Mouse (Mus musculus) left cerebral cortex, postnatal 36 days (tissue): Measurements from ENCODE around the gene Smyd3. TPM values are rescaled to one million over a fixed set of nuclear protein-coding genes. Genes with fewer than 3 reads are reported as not detected.

ENCODE experiments used
- DNase-seq, 2 experiments: peaks; one replicate each; pipeline ENCODE4 v3.0.0; 2021 to 2022; ENCODE audit warnings: low spot score in 2 of 2, mixed read lengths in 1 of 2
- intact Hi-C: fragments of 180-260 bp; cut with DNase I; formaldehyde crosslinking; loops from one replicate; pipeline ENCODE4 v1.15.1; 2025
- total RNA-seq, 2 experiments: library from RNA; stranded (reverse); gene quantifications; 2 replicates each; pipeline ENCODE4 v1.2.3; 2021

The Smyd3 gene
- total RNA-seq, 2 experiments from 2014 or later: 22.7 to 28.3 TPM

DNA sequence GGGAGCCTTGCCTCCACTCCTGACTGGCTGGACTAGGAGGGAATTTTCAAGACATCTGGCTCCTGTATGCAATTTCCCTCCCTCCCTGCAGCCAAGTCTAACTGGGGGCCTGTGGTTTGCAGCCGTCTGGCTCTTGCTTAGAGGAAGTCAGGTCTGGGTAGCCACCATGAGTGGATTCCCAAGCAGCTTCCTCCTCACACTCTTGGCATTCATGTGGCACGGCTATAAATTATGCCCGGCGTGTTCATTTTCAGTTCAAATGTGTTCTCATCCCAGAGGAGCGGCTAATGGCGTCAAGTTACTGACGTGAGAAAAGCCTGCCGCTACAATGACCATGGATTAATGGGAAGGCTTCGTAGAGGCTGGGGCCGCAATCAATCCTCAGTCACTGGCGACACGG, 564.9 kb downstream of the Smyd3 start:
- DNase-seq: no peak
- intact Hi-C loops: no loop called here

DNA sequence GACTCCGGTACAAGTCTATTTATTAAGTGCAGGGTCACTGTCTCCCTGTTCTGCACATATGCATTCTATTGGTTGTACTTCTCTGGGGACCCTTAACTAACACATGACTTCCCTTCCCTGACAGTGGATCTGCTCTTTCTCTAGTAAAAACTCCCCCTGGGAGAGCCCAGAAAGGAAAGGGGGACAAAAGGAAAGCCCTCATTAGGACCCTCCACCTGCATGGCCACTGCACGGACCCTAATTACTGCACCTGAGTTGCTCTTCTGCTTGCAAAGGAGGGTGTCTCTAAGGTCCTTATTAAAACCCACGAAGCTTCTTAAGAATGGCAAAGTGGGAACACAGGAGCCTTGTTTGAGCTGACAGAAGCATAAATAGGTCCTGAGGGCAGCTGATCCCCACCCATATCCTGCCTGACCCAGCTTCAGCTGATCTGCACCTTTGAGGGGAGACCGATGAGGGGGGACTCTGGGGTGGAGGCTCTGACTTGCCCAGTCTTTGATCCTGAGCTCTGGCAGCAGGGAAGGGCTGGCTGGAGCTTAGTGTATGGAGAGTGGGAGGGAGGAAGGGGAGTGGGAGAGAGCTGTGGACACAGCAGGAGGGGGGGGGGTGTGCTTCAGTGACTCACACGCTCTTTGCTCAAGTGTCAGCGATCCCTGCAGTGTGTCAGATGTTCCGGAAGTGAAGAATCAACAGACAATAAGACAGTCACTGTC, 575.4 kb downstream of the Smyd3 start:
- DNase-seq: no peak
- intact Hi-C loops: no loop called here

DNA sequence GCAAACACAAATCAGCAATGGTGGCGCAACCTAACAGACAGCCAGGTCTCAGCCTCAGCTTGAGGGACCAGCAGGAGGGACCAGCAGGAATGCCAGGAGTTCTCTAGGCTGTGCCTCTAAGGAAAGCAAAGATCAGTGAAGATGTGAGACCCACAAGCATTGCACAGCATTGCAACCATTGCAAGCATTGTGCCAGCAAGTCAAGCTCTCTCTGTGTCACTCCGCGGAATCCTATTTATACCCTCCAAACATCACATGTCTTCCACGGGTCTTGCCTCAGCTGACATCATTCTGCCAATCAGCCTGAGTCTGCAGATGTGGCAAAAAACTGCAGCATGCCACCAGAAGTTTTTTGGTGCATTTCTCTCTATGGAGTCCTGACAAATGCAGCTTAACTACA, 577.5 kb downstream of the Smyd3 start:
- intact Hi-C loops: no loop called here
- no peak for DNase-seq

DNA sequence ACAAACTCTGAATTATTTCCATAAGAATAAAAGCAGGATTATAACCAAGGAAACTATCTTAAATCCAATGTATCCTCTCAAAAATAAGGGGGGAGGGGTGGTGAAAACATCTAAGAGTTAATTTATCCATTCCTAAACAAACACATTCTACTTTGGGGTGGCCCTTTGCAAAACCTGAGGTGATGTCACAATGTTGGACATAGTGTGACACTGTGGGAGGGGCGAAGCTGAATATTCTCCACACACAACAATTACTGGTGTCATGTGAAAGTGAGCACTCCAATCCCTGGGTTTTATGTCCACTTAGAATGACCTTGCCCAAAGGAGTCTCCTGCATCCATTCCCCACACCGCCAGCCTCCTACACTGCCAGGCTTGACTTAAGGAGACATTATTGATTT, 580.9 kb downstream of the Smyd3 start:
- DNase-seq: no peak
- intact Hi-C loops: no loop called here

DNA sequence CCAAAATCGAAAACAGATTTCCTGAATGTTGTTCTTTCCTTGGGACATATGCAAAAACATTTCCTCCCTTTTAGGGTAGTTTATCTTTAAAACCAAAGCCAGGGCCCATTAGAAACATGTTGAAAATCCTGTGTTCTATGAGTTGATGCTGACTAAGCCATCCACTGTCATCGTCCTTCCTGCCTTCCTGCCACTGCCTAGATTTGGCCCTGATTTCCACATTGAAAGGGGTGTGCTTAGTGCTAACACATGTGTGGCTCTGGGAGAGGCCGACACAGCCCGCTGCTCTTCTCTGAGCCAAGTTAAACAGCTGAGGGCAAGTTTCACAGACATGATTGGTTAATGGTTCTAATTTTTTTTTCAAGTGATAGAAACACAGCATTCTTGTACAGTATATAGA, 581.4 kb downstream of the Smyd3 start:
- intact Hi-C loops: no loop called here
- DNase-seq: no peak

GRCm38 (mm10) chr1:178933953-178934637, 583.7 kb downstream of the Smyd3 start:
- intact Hi-C loops: no loop called here
- DNase-seq: no peak

DNA sequence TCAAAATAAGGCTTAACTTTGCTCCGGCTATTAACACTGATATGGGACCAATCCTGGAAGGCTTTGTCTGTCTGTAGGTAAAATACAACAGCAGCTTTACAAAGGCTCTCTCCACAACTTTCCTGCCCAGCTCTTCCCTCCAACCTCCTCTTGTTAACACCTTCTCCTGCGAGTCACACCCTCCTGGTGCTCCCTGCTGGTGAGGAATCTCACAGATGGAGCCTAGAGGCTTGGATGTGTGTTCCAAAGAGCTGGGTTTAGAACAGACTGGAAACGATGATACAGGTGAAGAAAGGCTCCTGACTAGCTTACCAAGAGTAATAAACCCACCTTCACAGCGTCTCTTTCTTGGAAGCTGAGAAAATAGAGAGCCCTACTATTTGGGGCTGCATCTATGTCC, 588.3 kb downstream of the Smyd3 start:
- DNase-seq: no peak

DNA sequence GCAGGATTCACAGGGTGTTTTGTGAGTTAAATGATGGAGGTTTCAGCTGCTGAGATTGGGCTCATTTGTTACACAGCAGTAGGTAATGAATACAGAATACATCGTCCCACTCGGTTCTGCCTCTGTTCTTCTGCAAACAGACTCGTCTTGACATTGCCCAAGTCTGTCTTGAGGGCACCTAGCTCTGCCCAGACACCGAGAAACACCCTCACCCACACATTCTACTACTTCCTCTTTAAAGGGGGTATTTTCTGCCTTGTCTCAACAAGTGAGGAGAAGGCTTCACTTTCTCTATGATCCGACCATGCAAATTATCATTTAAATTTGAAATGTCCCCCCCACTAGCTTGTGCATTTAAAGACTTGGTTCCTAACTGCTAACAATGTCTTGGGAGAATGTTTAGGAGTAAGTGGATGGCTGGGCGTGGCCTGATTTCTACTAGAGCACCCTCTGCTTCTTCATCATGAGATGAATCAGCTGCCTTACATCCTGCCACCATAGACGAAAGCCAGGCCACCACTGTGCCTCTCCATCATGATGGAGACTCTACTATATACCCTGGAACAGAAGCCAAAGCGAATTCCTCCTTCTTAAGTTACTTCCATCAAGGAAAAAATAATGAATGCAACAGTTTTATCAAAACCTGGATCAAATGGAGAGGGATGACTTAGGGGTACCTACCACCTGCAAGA, 593.2 kb downstream of the Smyd3 start:
- no peak for DNase-seq
- intact Hi-C loops: no loop called here

More for the DNA sequence above, 588.3 kb downstream of the Smyd3 start:
- intact Hi-C loops: no loop called here

- DNase-seq: no peak
Measured at GRCm38 (mm10) chr1:178917194-178917902, 600.5 kb downstream of the Smyd3 start.

DNA sequence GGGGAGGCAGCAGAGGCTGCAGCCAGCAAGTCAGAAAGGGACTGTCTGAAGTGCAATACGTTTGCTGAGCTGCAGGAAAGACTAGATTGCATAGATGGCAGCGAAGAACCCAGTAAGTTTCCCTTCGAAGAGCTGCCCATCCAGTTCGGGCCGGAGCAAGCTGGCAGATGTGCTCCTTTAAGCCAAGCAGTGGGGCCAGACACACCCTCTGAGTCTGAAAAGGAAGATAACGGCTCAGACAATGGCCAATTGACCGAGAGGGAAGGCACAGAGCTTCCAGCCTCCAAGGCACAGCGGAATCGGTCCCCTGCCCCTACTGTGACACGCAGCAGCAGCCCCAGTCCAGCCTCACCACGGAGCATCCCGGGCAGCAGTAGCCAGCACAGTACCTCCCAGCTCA, 602.8 kb downstream of the Smyd3 start:
- intact Hi-C loops: no loop called here
- no peak for DNase-seq

More at GRCm38 (mm10) chr1:178917194-178917902, 600.5 kb downstream of the Smyd3 start:
- intact Hi-C loops: no loop called here

GRCm38 (mm10) chr1:178912936-178913716, 604.7 kb downstream of the Smyd3 start:
- no peak for DNase-seq
- intact Hi-C loops: no loop called here

- no peak for DNase-seq
- intact Hi-C loops: no loop called here
Measured at GRCm38 (mm10) chr1:178910951-178911350, 606.9 kb downstream of the Smyd3 start.

Other genes starting within 250 kb of the Smyd3 start
- gene Tfb2m, start 28.2 kb upstream of the Smyd3 start, total RNA-seq: 10 to 100 TPM; 22.0 to 26.4 TPM
- 10 to 100 TPM; 34.5 to 38.2 TPM for gene Cnst, start 28.3 kb upstream of the Smyd3 start, total RNA-seq
- 10 to 100 TPM; 54.5 to 63.2 TPM for gene Sccpdh, start 150.2 kb upstream of the Smyd3 start, total RNA-seq
- under 1 TPM in 1 of 2 experiments, not detected in 1; 0.25 TPM for gene Kif28, start 227.2 kb upstream of the Smyd3 start, total RNA-seq